Mouse (Mus musculus): Measurements from ENCODE around the gene Zbtb41. TPM values are rescaled to one million over a fixed set of nuclear protein-coding genes. Genes with fewer than 3 reads are reported as not detected.

The Zbtb41 gene
- total RNA-seq, 2 experiments from 2014 or later, result 31.5 to 32.3 TPM

- no peak for DNase-seq
Observed at GRCm38 (mm10) chr1:139478898-139479297, 56.8 kb downstream of the Zbtb41 start.

DNA sequence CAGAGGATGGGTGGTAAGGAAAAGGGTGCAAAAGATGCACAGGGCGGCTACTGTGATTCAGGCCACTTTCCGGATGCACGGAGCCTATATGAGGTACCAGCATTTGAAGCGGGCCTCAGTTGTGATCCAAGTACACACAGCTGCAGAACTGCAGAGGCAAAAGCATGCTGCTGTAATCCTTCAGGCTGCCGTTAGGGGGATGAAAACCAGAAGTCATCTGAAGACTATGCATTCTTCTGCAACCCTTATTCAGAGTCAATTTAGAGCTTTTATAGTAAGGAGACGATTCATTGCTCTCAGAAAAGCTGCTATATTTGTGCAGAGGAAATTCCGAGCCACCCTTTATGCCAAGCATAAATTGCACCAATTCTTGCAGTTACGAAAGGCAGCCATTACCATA is 58.2 kb downstream of the Zbtb41 start:
- DNase-seq, result no peak

DNA sequence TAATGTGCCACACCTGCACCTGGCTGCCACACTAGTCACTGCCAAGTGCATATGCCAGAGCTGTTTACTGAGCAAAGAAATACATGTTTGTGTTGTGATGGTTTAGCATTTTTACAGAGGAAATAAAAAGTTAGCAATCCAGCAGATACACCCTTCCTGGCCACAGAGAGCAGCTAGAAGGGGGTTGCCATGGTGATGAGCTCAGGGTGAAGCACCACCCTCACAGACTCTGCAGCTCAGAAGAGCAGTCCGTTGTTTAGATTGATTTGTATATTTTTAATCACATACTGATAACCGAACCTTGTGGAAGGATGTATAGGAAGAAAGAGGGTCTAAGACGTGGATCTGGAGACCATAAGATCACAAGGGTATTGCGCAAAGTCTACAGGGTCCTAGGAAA is 59.1 kb downstream of the Zbtb41 start:
- DNase-seq, result no peak

DNA sequence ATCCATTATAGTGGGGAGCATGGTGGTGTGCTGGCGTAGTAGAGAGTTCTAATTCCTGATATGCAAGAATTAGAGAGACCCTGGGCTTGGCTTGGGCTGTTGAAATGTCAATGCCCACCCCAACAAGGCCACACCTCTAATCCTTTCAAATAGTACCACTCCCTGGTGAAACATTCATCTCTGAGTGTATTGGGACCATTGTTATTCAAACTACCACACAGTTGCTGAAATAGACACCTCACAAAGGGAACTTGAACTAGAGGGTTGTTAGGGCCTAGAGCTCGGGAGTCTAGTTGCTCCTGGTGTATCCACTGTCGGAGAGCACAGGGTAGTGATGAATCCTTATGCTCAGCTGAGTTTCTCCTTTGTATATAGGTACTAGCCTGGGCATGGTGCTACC is 72.5 kb downstream of the Zbtb41 start:
- no peak for DNase-seq

DNA sequence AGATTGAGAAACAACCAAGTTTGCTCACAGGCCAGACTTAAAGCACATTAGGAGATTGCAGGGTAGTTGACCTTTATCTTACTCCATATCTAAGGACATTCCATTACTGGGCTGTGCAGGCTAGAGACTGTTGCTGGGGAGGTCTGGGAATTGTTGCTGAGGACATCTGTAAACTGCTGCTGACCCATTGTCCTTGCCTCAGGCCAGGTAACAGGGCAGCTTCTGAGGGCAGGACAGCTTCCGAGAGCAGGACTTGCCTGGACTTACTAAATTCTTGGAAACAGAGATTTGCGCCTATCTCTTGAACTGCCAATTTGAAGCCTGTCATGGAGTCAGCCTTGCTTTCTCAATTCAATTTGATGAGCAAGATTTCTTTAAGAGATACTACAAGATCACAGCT is 73.3 kb downstream of the Zbtb41 start:
- DNase-seq, result no peak

- peak; percentile 5 for DNase-seq
Observed at GRCm38 (mm10) chr1:139496212-139496611, 74.1 kb downstream of the Zbtb41 start.

DNA sequence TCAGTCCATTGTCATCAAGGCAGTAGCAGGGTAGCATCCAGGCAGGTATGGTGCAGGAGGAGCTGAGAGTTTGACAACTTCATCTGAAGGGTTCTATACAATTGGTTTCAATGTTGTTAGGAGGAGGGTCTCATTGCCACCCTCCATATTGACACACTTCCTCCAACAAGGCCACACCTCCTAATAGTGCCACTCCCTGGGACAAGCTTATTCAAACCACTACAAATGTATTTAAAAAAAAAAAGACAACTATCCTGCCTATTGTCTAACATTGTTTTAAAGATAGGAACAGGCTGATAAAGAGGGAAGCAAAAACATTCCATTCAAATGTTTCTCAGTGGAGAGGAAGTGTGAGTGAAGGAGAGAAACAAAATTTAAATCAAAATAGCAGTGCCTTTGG is 77.7 kb downstream of the Zbtb41 start:
- no peak for DNase-seq

- DNase-seq, result no peak
Observed at GRCm38 (mm10) chr1:139501258-139501752, 79.2 kb downstream of the Zbtb41 start, which contains the start of gene F13b. Gene F13b (plus strand): TSS chr1:139501702.

Other genes starting within 250 kb of the Zbtb41 start
- gene Crb1, start 45.2 kb upstream of the Zbtb41 start, total RNA-seq (2021), result under 1 TPM in 1 of 2 experiments, not detected in 1; 0.18 TPM
- gene Aspm, start 32.5 kb downstream of the Zbtb41 start, total RNA-seq (2021), result 10 to 100 TPM in 1 of 2 experiments, 1 to 10 TPM in 1; 7.7 to 10.8 TPM
- gene F13b, start 79.4 kb downstream of the Zbtb41 start, total RNA-seq (2021), result 10 to 100 TPM; 15.0 to 35.5 TPM
- 1 to 10 TPM; 2.2 to 5.5 TPM for gene Cfhr1, start 138.0 kb downstream of the Zbtb41 start, total RNA-seq (2021)

Measured in adrenal gland, postnatal 10 days (tissue).